ENCODE assay signal across 11 mouse cellular contexts in the genomic region with DNA sequence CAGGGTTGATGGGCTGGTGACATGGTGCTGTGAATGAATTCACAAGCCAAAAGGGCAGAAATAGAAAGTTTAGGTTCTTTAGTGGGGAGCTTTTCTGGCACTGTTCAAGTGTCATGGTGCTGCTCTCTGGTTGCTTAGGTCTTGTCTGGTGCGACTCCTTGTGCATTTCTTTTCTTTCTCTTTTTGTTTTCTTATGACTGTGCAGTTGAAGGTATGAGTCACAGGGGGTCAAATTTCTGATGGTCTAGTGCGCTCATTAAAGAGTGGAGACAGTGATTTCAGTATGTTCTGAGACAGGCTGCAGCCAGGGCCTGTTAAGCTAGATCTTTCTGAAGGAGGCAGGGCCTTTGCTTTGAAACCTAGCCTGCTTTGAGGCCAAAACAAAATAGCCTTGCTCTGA. TPM values are rescaled to one million over a fixed set of nuclear protein-coding genes. Genes with fewer than 3 reads are reported as not detected.
DNase-seq lines count a peak whose midpoint lies in the region; ATAC-seq and TF ChIP-seq lines count a peak whose summit lies in the region.
"Had no signal": no experiment of that assay in that cellular context is flagged by ENCODE, and none has a peak within 500 bp of the region (broad histone marks: within the 10 kb centered on the region; RNA-seq: fewer than 3 reads in every experiment).

No protein-coding gene starts in this region.

- no peak for TF ChIP-seq CTCF in liver, embryonic 14.5 days (IDR thresholded peaks at IDR 0.05; ENCODE audit: low read depth)

- no peak for DNase-seq in liver, embryonic 14.5 days (ENCODE audit: low read depth in 3 of 3, low spot score in 3 of 3)
- DNase-seq in liver, embryonic 11.5 days (ENCODE audit: low spot score): no peak
- DNase-seq in embryonic facial prominence, embryonic 10.5 days (ENCODE audit: low spot score): no peak
- no peak for DNase-seq in retina, embryonic 14.5 days (ENCODE audit: low spot score)
- no peak for DNase-seq in ovary, postnatal 14 days (ENCODE audit: low spot score)
- DNase-seq: heart, adult 2 months; right cerebral cortex, postnatal 25 days; thymus, adult 18-20 months had no signal

- WGBS in liver, embryonic 14.5 days (ENCODE audit: insufficient replicate concordance): 71% methylated on average over 2 of the region's 2 CpGs
- 80% methylated on average over 2 of the region's 2 CpGs for WGBS in liver, embryonic 11.5 days
- 69% methylated on average over 2 of the region's 2 CpGs for WGBS in embryonic facial prominence, embryonic 10.5 days
- WGBS in hindbrain, embryonic 15.5 days: 70% methylated on average over 2 of the region's 2 CpGs
- 72% methylated on average over 2 of the region's 2 CpGs for WGBS in neural tube, embryonic 13.5 days

- no peak for ATAC-seq in liver, embryonic 14.5 days (ENCODE audit: insufficient read depth)
- ATAC-seq in liver, embryonic 11.5 days (replicated peaks; ENCODE audit: low FRiP score): no peak
- no peak for ATAC-seq in hindbrain, embryonic 15.5 days (ENCODE audit: low FRiP score, low read depth)
- ATAC-seq in neural tube, embryonic 13.5 days (ENCODE audit: low read depth): no peak

- H3K36me3 ChIP-seq in liver, embryonic 14.5 days (replicated peaks; ENCODE audit: control insufficient read depth, insufficient read depth, low read depth): no peaks in the 10 kb centered on the region
- no peaks in the 10 kb centered on the region for H3K36me3 ChIP-seq in liver, embryonic 11.5 days (ENCODE audit: control insufficient read depth, insufficient read depth, low read length)
- peaks cover 10% of the 10 kb centered on the region; the same call in 1 of the 2 replicates for H3K36me3 ChIP-seq in embryonic facial prominence, embryonic 10.5 days (replicated peaks)
- H3K36me3 ChIP-seq in hindbrain, embryonic 15.5 days: no peaks in the 10 kb centered on the region
- no peaks in the 10 kb centered on the region for H3K36me3 ChIP-seq in neural tube, embryonic 13.5 days
- H3K36me3 ChIP-seq: lung, embryonic 15.5 days had no signal

- H3K4me2 ChIP-seq in liver, embryonic 14.5 days (ENCODE audit: low read depth): peak overlapping the region; percentile 88
- H3K4me2 ChIP-seq in liver, embryonic 11.5 days: no peak overlapping the region
- H3K4me2 ChIP-seq in hindbrain, embryonic 15.5 days: peak overlapping the region; percentile 71
- peak overlapping the region; percentile 71 for H3K4me2 ChIP-seq in neural tube, embryonic 13.5 days
- H3K4me2 ChIP-seq: lung, embryonic 15.5 days had no signal

- no peak for TF ChIP-seq EP300 in liver, embryonic 14.5 days (IDR thresholded peaks at IDR 0.05; ENCODE audit: low read depth)

- H3K4me1 ChIP-seq in liver, embryonic 14.5 days (replicated peaks; ENCODE audit: control insufficient read depth in 2 of 2, insufficient read depth in 2 of 2, low read length in 1 of 2): peaks cover 2 to 12% of the 10 kb centered on the region in 2 experiments; a peak in 3 of 4 replicates
- peaks cover 8% of the 10 kb centered on the region; the same call in 1 of the 2 replicates for H3K4me1 ChIP-seq in liver, embryonic 11.5 days (replicated peaks; ENCODE audit: control insufficient read depth, insufficient read depth, low read length)
- H3K4me1 ChIP-seq in embryonic facial prominence, embryonic 10.5 days: peaks cover 22% of the 10 kb centered on the region
- peaks cover 28% of the 10 kb centered on the region for H3K4me1 ChIP-seq in hindbrain, embryonic 15.5 days (replicated peaks)
- H3K4me1 ChIP-seq in neural tube, embryonic 13.5 days (replicated peaks): peaks cover 25% of the 10 kb centered on the region

- H3K27ac ChIP-seq in liver, embryonic 14.5 days: no peak overlapping the region
- no peak overlapping the region for H3K27ac ChIP-seq in liver, embryonic 11.5 days (ENCODE audit: low read depth, low read length)
- no peak overlapping the region for H3K27ac ChIP-seq in embryonic facial prominence, embryonic 10.5 days (replicated peaks)
- H3K27ac ChIP-seq in hindbrain, embryonic 15.5 days (replicated peaks): no peak overlapping the region
- no peak overlapping the region for H3K27ac ChIP-seq in neural tube, embryonic 13.5 days (replicated peaks)
- H3K27ac ChIP-seq: heart, adult 2 months; lung, embryonic 15.5 days had no signal

- no peaks in the 10 kb centered on the region for H3K9me3 ChIP-seq in liver, embryonic 14.5 days (ENCODE audit: control insufficient read depth, low read length)
- no peaks in the 10 kb centered on the region for H3K9me3 ChIP-seq in liver, embryonic 11.5 days (ENCODE audit: control insufficient read depth, low read length)
- no peaks in the 10 kb centered on the region for H3K9me3 ChIP-seq in embryonic facial prominence, embryonic 10.5 days
- no peaks in the 10 kb centered on the region for H3K9me3 ChIP-seq in hindbrain, embryonic 15.5 days
- no peaks in the 10 kb centered on the region for H3K9me3 ChIP-seq in neural tube, embryonic 13.5 days
- H3K9me3 ChIP-seq: lung, embryonic 15.5 days had no signal

- H3K9ac ChIP-seq in liver, embryonic 14.5 days (replicated peaks): no peak overlapping the region
- no peak overlapping the region for H3K9ac ChIP-seq in liver, embryonic 11.5 days (ENCODE audit: low read depth, low read length)
- no peak overlapping the region for H3K9ac ChIP-seq in hindbrain, embryonic 15.5 days
- H3K9ac ChIP-seq in neural tube, embryonic 13.5 days: no peak overlapping the region; the same call in 1 of the 2 replicates
- H3K9ac ChIP-seq: lung, embryonic 15.5 days had no signal

- no peaks in the 10 kb centered on the region for H3K27me3 ChIP-seq in liver, embryonic 14.5 days (ENCODE audit: control insufficient read depth, insufficient read depth, low read length)
- no peaks in the 10 kb centered on the region for H3K27me3 ChIP-seq in liver, embryonic 11.5 days (replicated peaks; ENCODE audit: control insufficient read depth, insufficient read depth, low read length)
- no peaks in the 10 kb centered on the region for H3K27me3 ChIP-seq in embryonic facial prominence, embryonic 10.5 days (replicated peaks; ENCODE audit: low read depth, poor library complexity, severe bottlenecking)
- no peaks in the 10 kb centered on the region for H3K27me3 ChIP-seq in hindbrain, embryonic 15.5 days
- no peaks in the 10 kb centered on the region for H3K27me3 ChIP-seq in neural tube, embryonic 13.5 days
- H3K27me3 ChIP-seq: lung, embryonic 15.5 days had no signal

- no peak overlapping the region for H3K4me3 ChIP-seq in liver, embryonic 14.5 days (ENCODE audit: insufficient read depth in 1 of 2, low read depth in 2 of 2, low read length in 2 of 2)
- H3K4me3 ChIP-seq in liver, embryonic 11.5 days (ENCODE audit: low read depth, low read length): no peak overlapping the region
- peak overlapping the region; percentile 96; the same call in 1 of the 2 replicates for H3K4me3 ChIP-seq in embryonic facial prominence, embryonic 10.5 days
- H3K4me3 ChIP-seq in hindbrain, embryonic 15.5 days: no peak overlapping the region
- no peak overlapping the region for H3K4me3 ChIP-seq in neural tube, embryonic 13.5 days
- H3K4me3 ChIP-seq: heart, adult 2 months; lung, embryonic 15.5 days had no signal

RNA-seq across cellular contexts. Expression of gene Alms1, which starts 2.8 kb away (rescaled TPM):
- 1.2 and 1.7 TPM in 2 replicates for polyA plus RNA-seq in liver, embryonic 14.5 days (2012; rRNA removed)
- polyA plus RNA-seq in liver, embryonic 14.5 days (2014; fragmentation: Nextera tagmentation; extraction: Ambion mirVana): 1.8 and 2.1 TPM in 2 replicates
- 6.0 and 6.3 TPM in 2 replicates for polyA plus RNA-seq in liver, embryonic 11.5 days (2014; fragmentation: Nextera tagmentation; extraction: Ambion mirVana)
- polyA plus RNA-seq in embryonic facial prominence, embryonic 10.5 days (2016; fragmentation: Nextera tagmentation; extraction: Ambion mirVana): 10.2 and 11.3 TPM in 2 replicates
- 4.5 and 5.1 TPM in 2 replicates for polyA plus RNA-seq in hindbrain, embryonic 15.5 days (2015; fragmentation: Nextera tagmentation; extraction: Ambion mirVana)
- polyA plus RNA-seq in neural tube, embryonic 13.5 days (2015; fragmentation: Nextera tagmentation; extraction: Ambion mirVana): 4.4 and 6.0 TPM in 2 replicates
